Mouse (Mus musculus): ENCODE data around the gene Senp3.
A peak's percentile ranks its signal among the peaks of the same experiment; 100 is the strongest.

Gene Senp3

GRCm38 (mm10) chr11:69682209-69682839 lies 440 bp upstream of the Senp3 start:
- no peak for DNase-seq (ENCODE audit: low read depth)

- DNase-seq (ENCODE audit: low read depth) = no peak
Measured at GRCm38 (mm10) chr11:69680136-69680855, 1.6 kb downstream of the Senp3 start.

GRCm38 (mm10) chr11:69679144-69679543 lies 2.7 kb downstream of the Senp3 start:
- no peak for DNase-seq (ENCODE audit: low read depth)

DNA sequence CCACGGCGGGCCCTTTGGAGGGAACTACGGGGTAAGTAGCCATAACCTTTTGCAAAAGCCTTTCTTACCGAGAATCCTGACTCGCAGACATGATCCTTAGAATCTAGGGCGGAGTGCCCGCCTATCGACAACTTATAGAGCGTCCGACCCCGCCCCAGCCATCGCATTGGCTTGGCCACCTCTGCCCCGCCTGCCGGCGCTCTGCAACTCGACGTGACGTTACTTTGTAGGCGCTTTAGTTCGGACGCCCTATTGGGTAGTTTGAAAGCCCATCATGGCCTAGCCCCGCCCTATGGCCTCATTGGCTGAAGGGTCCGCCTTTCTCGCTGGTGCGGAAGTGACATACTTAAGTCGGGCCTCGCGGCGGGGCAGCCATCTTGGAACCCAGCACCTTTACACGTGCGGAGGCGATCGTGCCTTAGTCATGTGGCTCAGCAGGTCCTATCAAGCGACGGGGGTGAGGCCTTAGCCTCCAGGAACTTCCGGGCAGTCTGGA lies 9.6 kb downstream of the Senp3 start, which contains the start of gene Eif4a1:
Gene Eif4a1, minus strand, starts transcription at position 213 of the 496 bp plus-strand sequence.
- DNase-seq (ENCODE audit: low read depth) = peak; percentile 100

GRCm38 (mm10) chr11:69671726-69672124 lies 10.2 kb downstream of the Senp3 start:
- no peak for DNase-seq (ENCODE audit: low read depth)

- DNase-seq (ENCODE audit: low read depth) = peak; percentile 99
Measured at GRCm38 (mm10) chr11:69670786-69671725, 10.8 kb downstream of the Senp3 start.

- DNase-seq (ENCODE audit: low read depth) = no peak
Measured at GRCm38 (mm10) chr11:69666665-69667005, 15.2 kb downstream of the Senp3 start.

GRCm38 (mm10) chr11:69665961-69666664 lies 15.8 kb downstream of the Senp3 start, which contains the start of gene Cd68:
Gene Cd68, minus strand, starts transcription at chr11:69666153.
- peak; percentile 82 for DNase-seq (ENCODE audit: low read depth)

DNA sequence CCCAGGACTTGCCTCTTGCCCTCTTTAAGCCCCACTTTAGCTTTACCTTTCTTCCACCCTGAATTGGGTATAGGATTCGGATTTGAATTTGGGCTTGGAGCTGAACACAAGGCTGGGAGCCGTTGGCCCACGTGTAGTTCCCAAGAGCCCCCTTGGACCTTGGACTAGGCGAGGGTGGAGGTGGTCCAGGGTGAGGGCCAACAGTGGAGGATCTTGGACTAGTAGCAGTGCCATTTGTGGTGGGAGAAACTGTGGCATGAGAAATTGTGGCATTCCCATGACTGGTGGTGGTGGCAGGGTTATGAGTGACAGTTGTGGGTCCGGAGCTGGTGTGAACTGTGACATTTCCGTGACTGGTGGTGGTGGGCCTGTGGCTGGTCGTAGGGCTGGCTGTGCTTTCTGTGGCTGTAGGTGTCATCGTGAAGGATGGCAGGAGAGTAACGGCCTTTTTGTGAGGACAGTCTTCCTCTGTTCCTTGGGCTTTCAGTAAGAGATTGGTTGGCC lies 16.4 kb downstream of the Senp3 start:
- peak; percentile 29 for DNase-seq (ENCODE audit: low read depth)

DNA sequence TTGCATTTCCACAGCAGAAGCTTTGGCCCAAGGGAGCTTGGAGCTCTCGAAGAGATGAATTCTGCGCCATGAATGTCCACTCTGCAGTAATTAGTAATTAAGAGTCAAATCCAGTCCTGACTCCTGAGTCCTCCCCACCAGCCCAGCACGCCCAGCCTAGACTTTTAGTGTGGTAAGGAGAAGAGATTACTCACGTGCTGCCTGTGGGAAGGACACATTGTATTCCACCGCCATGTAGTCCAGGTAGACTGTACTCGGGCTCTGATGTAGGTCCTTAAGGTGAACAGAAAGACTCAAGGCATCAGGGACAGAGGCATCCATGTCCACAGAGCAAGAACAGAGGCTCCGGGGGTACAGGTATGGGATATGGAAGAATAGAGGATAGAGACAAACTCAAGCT lies 17.0 kb downstream of the Senp3 start:
- DNase-seq (ENCODE audit: low read depth) = no peak

- DNase-seq (ENCODE audit: low read depth) = peak; percentile 16
Measured at GRCm38 (mm10) chr11:69663795-69664194, 18.1 kb downstream of the Senp3 start.

- DNase-seq (ENCODE audit: low read depth) = peak; percentile 21
Measured at GRCm38 (mm10) chr11:69662967-69663671, 18.8 kb downstream of the Senp3 start.

GRCm38 (mm10) chr11:69662213-69662966 lies 19.5 kb downstream of the Senp3 start, which contains the start of gene Mpdu1:
Gene Mpdu1, minus strand, starts transcription at chr11:69662642.
- peak; percentile 98 for DNase-seq (ENCODE audit: low read depth)

GRCm38 (mm10) chr11:69661221-69661881 lies 20.5 kb downstream of the Senp3 start:
- DNase-seq (ENCODE audit: low read depth) = no peak

DNA sequence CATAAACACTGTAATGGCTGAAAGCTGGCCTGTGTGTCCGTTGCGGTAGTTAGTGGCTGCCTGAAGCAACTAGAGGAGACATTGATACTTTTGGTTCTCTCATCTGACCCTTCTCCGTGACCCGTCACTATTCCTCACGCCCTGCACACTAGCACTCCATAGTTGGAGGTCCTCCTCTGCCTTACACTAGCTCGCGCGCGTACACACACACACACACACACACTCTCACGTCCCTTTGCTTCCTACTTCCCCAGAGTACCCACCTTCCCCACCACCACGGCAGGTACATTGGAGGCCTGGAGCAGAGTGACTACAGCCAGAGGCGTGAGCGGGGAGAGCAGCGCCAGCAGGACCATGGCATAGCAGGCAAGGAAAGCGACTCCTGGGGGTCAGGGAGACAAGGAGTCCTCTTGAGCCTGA lies 24.4 kb downstream of the Senp3 start:
- no peak for DNase-seq (ENCODE audit: low read depth)

- DNase-seq (ENCODE audit: low read depth) = peak; percentile 83
Measured at GRCm38 (mm10) chr11:69656617-69657461, 25.0 kb downstream of the Senp3 start.

- DNase-seq (ENCODE audit: low read depth) = no peak
Measured at GRCm38 (mm10) chr11:69656065-69656455, 25.8 kb downstream of the Senp3 start.

Measured in induced T-regulatory cell, adult 2 months (primary cell).